ENCODE assay signal across 8 mouse cellular contexts in the genomic region with DNA sequence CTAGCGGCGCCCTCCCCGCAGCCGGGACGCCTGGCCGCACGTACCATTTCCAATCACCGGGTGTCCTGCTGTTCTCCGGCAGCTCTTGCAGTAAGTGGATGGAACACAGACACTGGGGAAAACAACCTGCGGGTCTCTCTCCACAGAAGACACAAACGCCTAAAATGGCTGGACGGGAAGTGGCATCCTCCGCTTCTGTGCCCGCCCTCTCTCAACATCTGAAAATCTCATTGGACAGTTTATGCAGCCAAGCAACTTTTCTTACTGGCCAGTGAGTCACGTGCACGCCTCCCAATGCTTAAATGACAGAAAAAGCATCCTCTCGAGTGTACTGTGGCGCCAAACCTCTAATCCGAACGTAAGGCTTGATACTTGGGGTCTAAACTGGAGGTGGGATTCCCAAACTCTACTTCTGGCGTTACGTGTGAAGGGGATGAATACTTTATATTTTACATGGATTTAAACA. TPM values are rescaled to one million over a fixed set of nuclear protein-coding genes. Genes with fewer than 3 reads are reported as not detected.
DNase-seq lines count a peak whose midpoint lies in the region; ATAC-seq and TF ChIP-seq lines count a peak whose summit lies in the region.

A gene (minus strand): TSS at position 194 of the 466 bp plus-strand sequence.

- peak; percentile 76 to 89; a peak in 3 of 4 replicates for TF ChIP-seq POLR2A in MEL (IDR thresholded peaks at IDR 0.05; ENCODE audit: control insufficient read depth in 1 of 2, insufficient read depth in 1 of 2, low read depth in 1 of 2, low read length in 2 of 2, poor library complexity in 1 of 2)
- TF ChIP-seq POLR2A in cerebellum, adult 2 months (IDR thresholded peaks at IDR 0.05; ENCODE audit: borderline replicate concordance, insufficient read depth, low read length), result peak; percentile 87; the same call in 1 of the 2 replicates

- H3K27me3 ChIP-seq in MEL (ENCODE audit: control insufficient read depth in 1 of 2, insufficient read depth in 2 of 2, low read length in 2 of 2), result 0 out of 4 replicates have a peak, but pooled peaks cover 0 to 1% of the 10 kb centered on the region in 2 experiments
- H3K27me3 ChIP-seq in cerebellum, adult 2 months (ENCODE audit: control insufficient read depth, insufficient read depth, low read length), result no peaks in the 10 kb centered on the region
- H3K27me3 ChIP-seq in forebrain, postnatal 0 days (ENCODE audit: insufficient read depth, low read length), result no peaks in the 10 kb centered on the region
- no peaks in the 10 kb centered on the region for H3K27me3 ChIP-seq in lung, embryonic 15.5 days

- H3K4me1 ChIP-seq in MEL (ENCODE audit: control insufficient read depth in 1 of 2, insufficient read depth in 2 of 2, low read length in 2 of 2), result peaks cover 2 to 11% of the 10 kb centered on the region in 2 experiments
- H3K4me1 ChIP-seq in cerebellum, adult 2 months (ENCODE audit: control insufficient read depth, insufficient read depth, low read length), result no peaks in the 10 kb centered on the region
- peaks cover 20% of the 10 kb centered on the region for H3K4me1 ChIP-seq in forebrain, postnatal 0 days (ENCODE audit: insufficient read depth)
- peaks cover 26% of the 10 kb centered on the region for H3K4me1 ChIP-seq in lung, embryonic 15.5 days

- ATAC-seq in forebrain, postnatal 0 days, result peak; percentile 99
- ATAC-seq in lung, embryonic 15.5 days (ENCODE audit: borderline replicate concordance, extremely low read depth, low FRiP score, low TSS enrichment), result peak; percentile 97

- peak within 1 kb of the TSS; percentile 61 for H3K4me2 ChIP-seq in forebrain, postnatal 0 days (ENCODE audit: low read depth)
- H3K4me2 ChIP-seq in lung, embryonic 15.5 days, result peak within 1 kb of the TSS; percentile 71

- peak within 1 kb of the TSS; percentile 82 for H3K27ac ChIP-seq in MEL (ENCODE audit: control insufficient read depth, low read depth, low read length)
- peak within 1 kb of the TSS; percentile 82 for H3K27ac ChIP-seq in cerebellum, adult 2 months (ENCODE audit: insufficient read depth, low read length)
- peak within 1 kb of the TSS; percentile 95 for H3K27ac ChIP-seq in forebrain, postnatal 0 days (ENCODE audit: low read depth, low read length)
- peak within 1 kb of the TSS; percentile 96 for H3K27ac ChIP-seq in lung, embryonic 15.5 days

- H3K79me2 ChIP-seq in MEL (ENCODE audit: control insufficient read depth, insufficient read depth, low read length, poor library complexity), result peaks cover 40% of the 10 kb centered on the region

- TF ChIP-seq EP300 in MEL (IDR thresholded peaks at IDR 0.05; ENCODE audit: low read depth in 1 of 2, low read length in 2 of 2), result no peak

- H3K9ac ChIP-seq in MEL (ENCODE audit: control insufficient read depth, low read depth, low read length, poor library complexity, severe bottlenecking), result peak within 1 kb of the TSS; percentile 83
- peak within 1 kb of the TSS; percentile 97 for H3K9ac ChIP-seq in forebrain, postnatal 0 days
- peak within 1 kb of the TSS; percentile 98 for H3K9ac ChIP-seq in lung, embryonic 15.5 days

- DNase-seq in MEL (ENCODE audit: low read depth, low spot score), result peak; percentile 96
- peak; percentile 87 to 92 for DNase-seq in cerebellum, adult 2 months
- peak; percentile 94 for DNase-seq in forebrain, postnatal 0 days
- DNase-seq in heart, postnatal 4 days, result peak; percentile 88
- peak; percentile 90 to 92 for DNase-seq in layer of hippocampus, adult 8-10 months (ENCODE audit: low spot score in 2 of 2)
- peak; percentile 82 for DNase-seq in ovary, adult 18-20 months (ENCODE audit: low spot score)
- peak; percentile 90 for DNase-seq in thymus, postnatal 0 days (ENCODE audit: low spot score)

- H3K9me3 ChIP-seq in MEL (replicated peaks; ENCODE audit: insufficient read depth, low read length), result no peaks in the 10 kb centered on the region
- no peaks in the 10 kb centered on the region for H3K9me3 ChIP-seq in forebrain, postnatal 0 days (ENCODE audit: low read length)
- H3K9me3 ChIP-seq in lung, embryonic 15.5 days, result no peaks in the 10 kb centered on the region

- under 1% methylated on average over 22 of the region's 22 CpGs for WGBS in cerebellum, adult 2 months
- 3% methylated on average over 22 of the region's 22 CpGs for WGBS in forebrain, postnatal 0 days
- WGBS in lung, embryonic 15.5 days, result under 1% methylated on average over 22 of the region's 22 CpGs

- H3K36me3 ChIP-seq in MEL (ENCODE audit: control insufficient read depth in 1 of 2, insufficient read depth in 2 of 2, low read length in 2 of 2), result peaks cover 16 to 24% of the 10 kb centered on the region in 2 experiments
- 0 out of 2 replicates have a peak, but pooled peaks cover 10% of the 10 kb centered on the region for H3K36me3 ChIP-seq in forebrain, postnatal 0 days (ENCODE audit: insufficient read depth)
- H3K36me3 ChIP-seq in lung, embryonic 15.5 days, result peaks cover 23% of the 10 kb centered on the region

- TF ChIP-seq CTCF in MEL (IDR thresholded peaks at IDR 0.05 in 2 of 3, conservative IDR thresholded peaks at IDR 0.05 in 1 of 3; ENCODE audit: control insufficient read depth in 1 of 3, insufficient read depth in 1 of 3, low read depth in 2 of 3, low read length in 3 of 3, poor library complexity in 1 of 3, severe bottlenecking in 1 of 3), result no peak
- no peak for TF ChIP-seq CTCF in cerebellum, adult 2 months (IDR thresholded peaks at IDR 0.05; ENCODE audit: borderline replicate concordance, insufficient read depth, low read depth, low read length)
- no peak for TF ChIP-seq CTCF in forebrain, postnatal 0 days (IDR thresholded peaks at IDR 0.05; ENCODE audit: low read depth)

- TF ChIP-seq RAD21 in MEL (IDR thresholded peaks at IDR 0.05; ENCODE audit: low read depth, low read length), result no peak

- peak within 1 kb of the TSS; percentile 54 to 76 for H3K4me3 ChIP-seq in MEL (ENCODE audit: control insufficient read depth in 1 of 2, insufficient read depth in 1 of 2, low read depth in 2 of 2, low read length in 2 of 2)
- peak within 1 kb of the TSS; percentile 75 for H3K4me3 ChIP-seq in cerebellum, adult 2 months (replicated peaks; ENCODE audit: insufficient read depth, low read depth, low read length)
- H3K4me3 ChIP-seq in forebrain, postnatal 0 days (ENCODE audit: low read depth, low read length), result peak within 1 kb of the TSS; percentile 78
- H3K4me3 ChIP-seq in lung, embryonic 15.5 days, result peak within 1 kb of the TSS; percentile 91

TF ChIP-seq in MEL, 35 proteins besides CTCF, POLR2A, EP300 and RAD21 (continues in another document):
- peak; percentile 34 to 70; a peak in 3 of 4 replicates for TF ChIP-seq USF2 (IDR thresholded peaks at IDR 0.05; ENCODE audit: borderline replicate concordance in 1 of 2, insufficient read depth in 1 of 2, low read depth in 1 of 2, low read length in 2 of 2)
- TF ChIP-seq GATA1 (IDR thresholded peaks at IDR 0.05; ENCODE audit: low read depth, low read length), result no peak
- no peak for TF ChIP-seq SMC3 (IDR thresholded peaks at IDR 0.05; ENCODE audit: low read depth, low read length)
- TF ChIP-seq E2F4 (IDR thresholded peaks at IDR 0.05; ENCODE audit: borderline replicate concordance, low read depth, low read length), result peak; percentile 99
- no peak for TF ChIP-seq TCF12 (IDR thresholded peaks at IDR 0.05; ENCODE audit: low read depth, low read length)
- no peak for TF ChIP-seq MAZ (IDR thresholded peaks at IDR 0.05; ENCODE audit: low read depth, low read length)
- TF ChIP-seq BHLHE40 (IDR thresholded peaks at IDR 0.05; ENCODE audit: borderline replicate concordance, low read depth, low read length), result no peak; the same call in 1 of the 2 replicates
- TF ChIP-seq ETS1 (IDR thresholded peaks at IDR 0.05; ENCODE audit: low read depth, low read length), result no peak
- no peak for TF ChIP-seq TAL1 (IDR thresholded peaks at IDR 0.05; ENCODE audit: low read length)
- TF ChIP-seq HCFC1 (IDR thresholded peaks at IDR 0.05; ENCODE audit: low read depth, low read length), result peak; percentile 82
- peak; percentile 45; the same call in 1 of the 2 replicates for TF ChIP-seq MXI1 (IDR thresholded peaks at IDR 0.05; ENCODE audit: low read depth, low read length)
- TF ChIP-seq NELFE (IDR thresholded peaks at IDR 0.05; ENCODE audit: low read depth, low read length), result peak; percentile 89
- TF ChIP-seq ZMIZ1 (IDR thresholded peaks at IDR 0.05; ENCODE audit: low read depth, low read length), result no peak
- TF ChIP-seq UBTF (IDR thresholded peaks at IDR 0.05; ENCODE audit: borderline replicate concordance, insufficient read depth, low read depth, low read length), result no peak
- no peak for TF ChIP-seq CHD1 (IDR thresholded peaks at IDR 0.05; ENCODE audit: low read depth, low read length)
- peak; percentile 4; the same call in 1 of the 2 replicates for TF ChIP-seq SIN3A (IDR thresholded peaks at IDR 0.05; ENCODE audit: low read length)
- TF ChIP-seq POLR2AphosphoS5 (IDR thresholded peaks at IDR 0.05; ENCODE audit: borderline replicate concordance, low read depth, low read length), result no peak; the same call in 1 of the 2 replicates
- no peak for TF ChIP-seq JUND (IDR thresholded peaks at IDR 0.05; ENCODE audit: low read depth, low read length)
- TF ChIP-seq MYC (IDR thresholded peaks at IDR 0.05; ENCODE audit: low read depth, low read length), result no peak
- TF ChIP-seq USF1 (IDR thresholded peaks at IDR 0.05; ENCODE audit: low read depth, low read length), result peak; percentile 97
- TF ChIP-seq MEF2A (IDR thresholded peaks at IDR 0.05; ENCODE audit: extremely low read depth, insufficient replicate concordance, low read depth, low read length, poor library complexity, severe bottlenecking), result no peak
- no peak for TF ChIP-seq RCOR1 (IDR thresholded peaks at IDR 0.05; ENCODE audit: low read depth, low read length)
- TF ChIP-seq MAX (IDR thresholded peaks at IDR 0.05; ENCODE audit: low read length), result peak; percentile 81; the same call in 1 of the 2 replicates
- TF ChIP-seq NRF1 (IDR thresholded peaks at IDR 0.05; ENCODE audit: insufficient read depth, low read depth, low read length, poor library complexity, severe bottlenecking), result no peak
- TF ChIP-seq MAFK (IDR thresholded peaks at IDR 0.05; ENCODE audit: borderline replicate concordance, low read depth, low read length), result no peak

RNA-seq across cellular contexts. Expression of the gene that starts here (rescaled TPM):
- total RNA-seq in MEL (2012; rRNA removed), result 8.8 and 11.7 TPM in 2 replicates
- polyA plus RNA-seq in MEL (2012; ENCODE audit: insufficient read depth in 1 of 2, insufficient read length in 2 of 2, low read depth in 1 of 2, low replicate concordance in 2 of 2, missing spikeins in 1 of 2), result 10 to 100 TPM; 12.2 to 16.9 TPM
- 25.9 and 28.8 TPM in 2 replicates for polyA plus RNA-seq in cerebellum, adult 2 months (2012; rRNA removed)
- total RNA-seq in forebrain, postnatal 0 days (2014; rRNA removed), result 31.6 and 40.2 TPM in 2 replicates
- polyA plus RNA-seq in forebrain, postnatal 0 days (2015; fragmentation: Nextera tagmentation; extraction: Ambion mirVana), result 26.0 and 51.2 TPM in 2 replicates
- total RNA-seq in heart, postnatal 4 days (2021), result 10 to 100 TPM; 41.4 to 46.3 TPM
- 100 to 1,000 TPM in 2 of 4 experiments, 10 to 100 TPM in 2; 75.3 to 108 (median 92.2) TPM for total RNA-seq in layer of hippocampus, adult 8-10 months (2022)
- 28.5 and 33.8 TPM in 2 replicates for polyA plus RNA-seq in lung, embryonic 15.5 days (2015; fragmentation: Nextera tagmentation; extraction: Ambion mirVana)
- polyA plus RNA-seq in thymus, postnatal 0 days (2015; fragmentation: Nextera tagmentation; extraction: Ambion mirVana), result 26.8 and 32.7 TPM in 2 replicates

Comparison
In these comparisons a context has a peak if more than half of its experiments do, and no peak if none do; other contexts are left out.
1. Peak in every context shown above with its lines: DNase-seq, ATAC-seq, H3K4me3 ChIP-seq and H3K27ac ChIP-seq.